Mouse (Mus musculus) bone marrow macrophage, adult 2 months (primary cell): ENCODE data around the gene Stat1.

Experiments used
- CTCF ChIP-seq: IDR thresholded peaks from 2 replicates; pipeline ENCODE4 v1.5.1; 2012; ENCODE audit warnings: low read depth, mild to moderate bottlenecking, low read length, moderate library complexity
- POLR2A ChIP-seq: IDR thresholded peaks from 2 replicates; pipeline ENCODE4 v1.6.1; 2012; ENCODE audit warnings: mild to moderate bottlenecking, low read depth, low read length, borderline replicate concordance

DNA sequence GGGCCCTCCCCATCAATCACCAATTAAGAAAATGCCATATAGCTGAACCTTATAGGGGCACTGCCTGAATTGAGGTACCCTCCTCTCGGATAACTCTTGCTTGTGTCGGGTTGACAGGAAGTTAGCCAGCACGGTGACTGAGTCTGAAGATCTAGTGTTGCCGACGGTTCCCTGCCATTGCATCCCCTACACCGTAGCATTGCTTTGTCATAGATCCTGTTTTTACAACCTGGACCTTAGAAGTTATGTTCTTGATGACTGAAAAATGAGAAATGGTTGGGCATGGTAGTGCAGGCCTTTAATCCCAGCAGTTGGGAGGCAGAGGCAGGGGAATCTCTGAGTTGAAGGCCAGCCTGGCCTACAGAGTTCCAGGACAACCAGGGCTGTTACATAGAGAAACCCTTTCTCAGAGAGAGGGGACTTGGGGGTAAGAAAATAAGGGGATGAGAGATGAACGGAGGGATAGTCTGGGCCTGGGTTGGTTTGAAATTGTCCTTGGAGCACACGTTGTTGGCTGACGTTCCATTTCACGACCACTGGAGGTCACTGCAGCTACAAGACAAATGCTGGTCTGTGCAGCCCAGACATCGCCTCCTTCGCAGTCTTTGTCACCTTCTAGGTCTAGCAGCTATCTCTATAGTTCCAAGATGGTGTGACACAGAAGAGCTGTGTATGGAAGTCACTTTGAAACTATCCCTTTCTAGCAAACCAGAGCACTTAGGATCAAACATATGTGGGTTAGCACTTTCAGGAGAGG, 27.2 kb downstream of the Stat1 start:
- TF ChIP-seq POLR2A, result no peak
- 0 out of 2 replicates have a peak, but pooled peaks have one; percentile 1 for TF ChIP-seq CTCF
